Mouse (Mus musculus) intestine, embryonic 15.5 days (tissue): ENCODE results near the gene Fam25c. TPM values are rescaled to one million over a fixed set of nuclear protein-coding genes. Genes with fewer than 3 reads are reported as not detected.

Experiments used
- ATAC-seq: fragments of 200-750 bp; cut with Nextera tagmentation; 2 replicates; pipeline ENCODE4 v1.8.0; 2017; ENCODE audit warnings: moderate TSS enrichment, moderate library complexity
- H3K27ac ChIP-seq: fragments of 300-500 bp; sonication (generic); 2 replicates; pipeline ENCODE4 v1.5.1; 2015; ENCODE audit warnings: mild to moderate bottlenecking, inconsistent platforms
- H3K27me3 ChIP-seq: fragments of 300-500 bp; sonication (generic); replicated peaks from 2 replicates; pipeline ENCODE4 v1.6.1; 2015; ENCODE audit warnings: inconsistent platforms
- H3K36me3 ChIP-seq: fragments of 300-500 bp; sonication (generic); 2 replicates; pipeline ENCODE4 v1.6.1; 2015; ENCODE audit warnings: inconsistent platforms
- H3K4me1 ChIP-seq: fragments of 300-500 bp; sonication (generic); replicated peaks from 2 replicates; pipeline ENCODE4 v1.6.1; 2015; ENCODE audit warnings: inconsistent platforms
- H3K4me2 ChIP-seq: fragments of 300-500 bp; sonication (generic); replicated peaks from 2 replicates; pipeline ENCODE4 v1.6.1; 2015; ENCODE audit warnings: mild to moderate bottlenecking, inconsistent platforms
- H3K4me3 ChIP-seq: fragments of 300-500 bp; sonication (generic); replicated peaks from 2 replicates; pipeline ENCODE4 v1.5.1; 2015; ENCODE audit warnings: inconsistent platforms
- H3K9ac ChIP-seq: fragments of 300-500 bp; sonication (generic); 2 replicates; pipeline ENCODE4 v1.6.1; 2015; ENCODE audit warnings: inconsistent platforms
- H3K9me3 ChIP-seq: fragments of 300-500 bp; sonication (generic); 2 replicates; pipeline ENCODE4 v1.6.1; 2016; ENCODE audit warnings: inconsistent platforms
- WGBS: fragments of 180-500 bp; shearing (Covaris S2); methylation state at CpG from one replicate; pipeline ENCODE4 v1.1.7; 2015; 5-methylcytosine and 5-hydroxymethylcytosine counted together
- polyA plus RNA-seq: library from polyadenylated mRNA; unstranded; fragments of >200 nt; fragmentation: Nextera tagmentation; extraction: Ambion mirVana; gene quantifications from 2 replicates; pipeline ENCODE4 v1.2.1, GENCODE M21; 2015

Gene Fam25c
- polyA plus RNA-seq, 1 experiment from 2014 or later: not detected

- no peaks in the 10 kb centered on the region for H3K9me3 ChIP-seq
- no peak overlapping the region for H3K4me3 ChIP-seq
- no peak overlapping the region for H3K4me2 ChIP-seq
- WGBS: 44% methylated on average over 4 of the region's 4 CpGs
- H3K27me3 ChIP-seq: no peaks in the 10 kb centered on the region
- H3K4me1 ChIP-seq: peaks cover 13% of the 10 kb centered on the region
- H3K9ac ChIP-seq: no peak overlapping the region
- no peak for ATAC-seq
- H3K36me3 ChIP-seq: no peaks in the 10 kb centered on the region
- H3K27ac ChIP-seq: no peak overlapping the region
These were observed 6.9 kb upstream of the Fam25c start for GRCm38 (mm10) chr14:34362135-34362534.

DNA sequence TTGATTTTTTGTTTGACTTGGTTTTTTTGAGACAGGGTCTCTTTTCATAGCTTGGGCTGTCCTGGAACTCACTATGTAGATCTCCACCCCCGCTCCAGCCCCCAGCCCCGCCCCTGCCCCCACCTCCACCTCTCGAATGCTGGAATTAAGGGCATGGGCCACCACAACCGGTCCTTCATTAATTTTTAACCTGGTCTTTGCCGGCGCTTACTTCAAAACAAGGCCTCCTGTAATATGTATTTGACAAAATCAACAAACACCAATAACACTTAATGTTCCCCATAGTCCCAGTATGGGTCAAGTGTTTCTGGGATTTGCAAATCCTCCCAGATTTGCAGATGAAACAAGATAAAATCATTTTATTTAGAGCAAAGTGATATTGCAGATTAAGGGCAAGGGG is 5.0 kb upstream of the Fam25c start:
- no peak overlapping the region for H3K4me2 ChIP-seq
- 41% methylated on average over 6 of the region's 6 CpGs for WGBS
- ATAC-seq: no peak
- no peak overlapping the region for H3K4me3 ChIP-seq
- H3K9me3 ChIP-seq: no peaks in the 10 kb centered on the region
- no peaks in the 10 kb centered on the region for H3K36me3 ChIP-seq
- peaks cover 13% of the 10 kb centered on the region for H3K4me1 ChIP-seq
- H3K27me3 ChIP-seq: no peaks in the 10 kb centered on the region
- H3K9ac ChIP-seq: no peak overlapping the region
- H3K27ac ChIP-seq: no peak overlapping the region

GRCm38 (mm10) chr14:34359676-34360244 is 4.5 kb upstream of the Fam25c start:
- Histone ChIP-seq H3K4me2 (no peak overlapping the region), H3K4me3 (no peak overlapping the region), H3K9ac (no peak overlapping the region), H3K36me3 (no peaks in the 10 kb centered on the region), H3K9me3 (no peaks in the 10 kb centered on the region), H3K27me3 (no peaks in the 10 kb centered on the region), H3K27ac (no peak overlapping the region), H3K4me1 (peaks cover 13% of the 10 kb centered on the region)
- ATAC-seq: no peak
- WGBS: 49% methylated on average over 5 of the region's 5 CpGs

- Histone ChIP-seq H3K9ac (no peak overlapping the region), H3K4me1 (0 out of 2 replicates have a peak, but pooled peaks cover 4% of the 10 kb centered on the region), H3K27me3 (no peaks in the 10 kb centered on the region), H3K9me3 (no peaks in the 10 kb centered on the region), H3K4me2 (no peak overlapping the region), H3K4me3 (no peak overlapping the region), H3K27ac (no peak overlapping the region), H3K36me3 (no peaks in the 10 kb centered on the region)
- ATAC-seq: no peak
- 72% methylated on average over 7 of the region's 7 CpGs for WGBS
These were observed 2.6 kb upstream of the Fam25c start for GRCm38 (mm10) chr14:34357671-34358455.

DNA sequence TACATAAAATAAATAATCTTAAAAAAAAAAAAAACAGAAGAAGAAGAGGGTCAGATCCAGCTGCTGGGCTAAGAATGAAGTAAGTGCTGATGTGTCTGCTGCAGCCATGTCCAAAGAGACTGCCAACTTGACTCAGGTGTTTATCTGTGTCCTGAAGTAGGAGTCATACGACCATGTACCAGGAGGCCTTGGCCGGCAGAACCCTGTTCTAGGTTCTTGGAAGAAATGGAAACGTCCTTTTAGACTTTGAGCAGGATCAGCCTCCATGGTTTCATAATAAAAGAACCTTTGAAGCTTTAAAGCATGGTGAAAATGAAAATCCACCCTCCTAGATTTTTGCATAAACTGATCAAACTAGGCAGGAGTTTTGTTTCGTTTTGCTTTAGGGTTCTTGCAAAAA is 777 bp downstream of the Fam25c start:
- 76% methylated on average over 4 of the region's 4 CpGs for WGBS
- no peak overlapping the region for H3K27ac ChIP-seq
- no peaks in the 10 kb centered on the region for H3K9me3 ChIP-seq
- H3K9ac ChIP-seq: no peak overlapping the region
- no peaks in the 10 kb centered on the region for H3K36me3 ChIP-seq
- no peak overlapping the region for H3K4me2 ChIP-seq
- no peaks in the 10 kb centered on the region for H3K27me3 ChIP-seq
- H3K4me1 ChIP-seq: no peaks in the 10 kb centered on the region
- no peak overlapping the region for H3K4me3 ChIP-seq
- no peak for ATAC-seq

GRCm38 (mm10) chr14:34353326-34353725 is 1.9 kb downstream of the Fam25c start:
- Histone ChIP-seq H3K4me1 (no peaks in the 10 kb centered on the region), H3K9me3 (no peaks in the 10 kb centered on the region), H3K27ac (no peak overlapping the region), H3K9ac (no peak overlapping the region), H3K36me3 (no peaks in the 10 kb centered on the region), H3K4me3 (no peak overlapping the region), H3K4me2 (no peak overlapping the region), H3K27me3 (no peaks in the 10 kb centered on the region)
- ATAC-seq: no peak
- WGBS: 89% methylated on average over 3 of the region's 3 CpGs

GRCm38 (mm10) chr14:34352523-34352922 is 2.7 kb downstream of the Fam25c start:
- H3K36me3 ChIP-seq: no peaks in the 10 kb centered on the region
- H3K9ac ChIP-seq: no peak overlapping the region
- ATAC-seq: no peak
- H3K27me3 ChIP-seq: no peaks in the 10 kb centered on the region
- no peak overlapping the region for H3K4me3 ChIP-seq
- H3K4me2 ChIP-seq: no peak overlapping the region
- 60% methylated on average over 6 of the region's 6 CpGs for WGBS
- H3K4me1 ChIP-seq: no peaks in the 10 kb centered on the region
- H3K27ac ChIP-seq: no peak overlapping the region
- no peaks in the 10 kb centered on the region for H3K9me3 ChIP-seq

DNA sequence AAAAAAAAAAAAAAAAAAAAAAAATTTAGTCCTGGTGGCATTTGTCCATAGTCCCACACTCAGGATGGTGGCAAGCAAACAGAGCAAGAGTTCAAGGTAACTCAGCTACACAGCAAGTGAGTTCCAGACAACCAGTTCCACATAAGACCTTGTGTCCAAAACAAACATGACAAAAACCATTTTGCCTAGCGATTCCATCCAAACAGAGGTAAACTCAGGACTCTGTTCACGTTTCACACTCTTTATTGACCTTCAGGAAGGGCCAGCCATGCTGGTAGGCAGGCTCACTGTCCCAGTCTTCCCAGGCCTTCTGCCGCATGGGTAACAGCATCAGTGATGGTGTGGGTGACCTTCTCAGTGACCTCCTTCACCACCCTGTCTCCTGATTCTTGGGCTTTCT is 3.6 kb downstream of the Fam25c start:
- no peak overlapping the region for H3K9ac ChIP-seq
- no peak for ATAC-seq
- H3K9me3 ChIP-seq: no peaks in the 10 kb centered on the region
- no peaks in the 10 kb centered on the region for H3K36me3 ChIP-seq
- no peak overlapping the region for H3K4me2 ChIP-seq
- no peak overlapping the region for H3K4me3 ChIP-seq
- 63% methylated on average over 3 of the region's 3 CpGs for WGBS
- H3K27ac ChIP-seq: no peak overlapping the region
- H3K4me1 ChIP-seq: no peaks in the 10 kb centered on the region
- H3K27me3 ChIP-seq: no peaks in the 10 kb centered on the region

GRCm38 (mm10) chr14:34349007-34349406 is 6.2 kb downstream of the Fam25c start:
- peak; percentile 76 for ATAC-seq
- WGBS: 55% methylated on average over 8 of the region's 8 CpGs
- no peak overlapping the region for H3K27ac ChIP-seq

DNA sequence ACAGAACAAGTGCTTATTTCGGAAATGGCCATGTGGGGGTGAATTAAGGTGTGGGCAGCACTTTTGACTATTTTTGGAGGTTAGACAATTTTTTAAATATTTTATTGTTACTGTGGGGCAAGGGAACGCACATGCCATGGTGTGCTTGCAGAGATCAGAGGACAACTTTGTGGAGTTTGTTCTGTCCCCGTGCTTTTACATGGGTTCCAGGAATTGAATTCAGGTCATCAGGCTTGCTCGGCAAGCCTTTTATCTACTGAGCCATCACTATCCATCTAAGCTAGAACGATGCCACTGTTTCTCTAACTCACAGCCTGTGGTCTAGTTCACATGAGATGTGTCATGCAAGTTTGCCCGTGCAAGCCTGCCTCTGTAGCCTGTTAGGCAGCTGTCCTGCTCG is 6.9 kb downstream of the Fam25c start:
- H3K9ac ChIP-seq: no peak overlapping the region
- H3K36me3 ChIP-seq: no peaks in the 10 kb centered on the region
- H3K4me1 ChIP-seq: no peaks in the 10 kb centered on the region
- no peaks in the 10 kb centered on the region for H3K27me3 ChIP-seq
- ATAC-seq: no peak
- 71% methylated on average over 7 of the region's 7 CpGs for WGBS
- H3K4me3 ChIP-seq: no peak overlapping the region
- H3K4me2 ChIP-seq: no peak overlapping the region
- no peak overlapping the region for H3K27ac ChIP-seq
- no peaks in the 10 kb centered on the region for H3K9me3 ChIP-seq

More at GRCm38 (mm10) chr14:34349007-34349406, 6.2 kb downstream of the Fam25c start:
- H3K4me3 ChIP-seq: no peak overlapping the region
- H3K27me3 ChIP-seq: no peaks in the 10 kb centered on the region
- H3K9me3 ChIP-seq: no peaks in the 10 kb centered on the region
- no peak overlapping the region for H3K4me2 ChIP-seq
- H3K36me3 ChIP-seq: no peaks in the 10 kb centered on the region
- no peaks in the 10 kb centered on the region for H3K4me1 ChIP-seq
- H3K9ac ChIP-seq: no peak overlapping the region

GRCm38 (mm10) chr14:34347084-34347483 is 8.1 kb downstream of the Fam25c start:
- no peak overlapping the region for H3K9ac ChIP-seq
- 91% methylated on average over 5 of the region's 5 CpGs for WGBS
- H3K27ac ChIP-seq: no peak overlapping the region
- no peaks in the 10 kb centered on the region for H3K9me3 ChIP-seq
- no peak overlapping the region for H3K4me2 ChIP-seq
- H3K36me3 ChIP-seq: no peaks in the 10 kb centered on the region
- ATAC-seq: no peak
- H3K4me3 ChIP-seq: no peak overlapping the region
- H3K27me3 ChIP-seq: no peaks in the 10 kb centered on the region
- no peaks in the 10 kb centered on the region for H3K4me1 ChIP-seq

DNA sequence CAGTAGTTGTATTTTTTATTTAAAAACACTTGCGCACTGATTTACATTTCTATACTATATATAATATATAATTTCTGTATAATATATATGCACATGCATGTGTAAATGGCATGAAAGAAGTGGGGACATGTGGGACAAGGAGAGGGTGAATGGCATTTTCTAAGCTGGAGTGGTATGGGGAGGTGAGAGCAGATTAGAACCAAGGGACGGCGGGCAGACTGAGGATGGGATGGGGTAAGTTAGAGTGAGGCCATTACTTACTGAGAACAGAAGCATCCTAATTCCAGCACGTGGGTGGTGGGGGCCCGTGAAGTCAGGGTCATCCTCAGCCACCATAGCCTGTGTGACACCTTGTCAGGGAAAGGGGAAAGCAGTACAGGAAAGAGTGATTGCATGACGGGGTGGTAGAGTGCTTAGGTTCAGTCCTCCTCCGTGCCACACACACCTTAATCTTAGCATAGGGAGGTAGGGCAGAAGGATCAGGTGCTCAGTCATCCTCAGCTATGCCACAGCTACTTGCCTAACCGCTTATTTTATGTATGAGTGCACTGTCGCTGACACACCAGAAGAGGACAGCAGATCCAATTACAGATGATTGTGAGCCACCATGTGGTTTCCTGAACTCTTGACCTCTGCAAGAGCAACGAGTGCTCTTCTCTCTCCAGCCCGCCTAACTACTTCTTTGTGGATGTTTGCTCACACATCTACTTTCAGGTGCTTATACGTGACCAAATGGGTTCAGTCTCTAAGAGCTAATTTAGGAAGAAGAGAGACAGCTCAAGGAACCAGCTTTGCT is 9.3 kb downstream of the Fam25c start:
- ATAC-seq: peak; percentile 44; the same call in 1 of the 2 replicates
- Histone ChIP-seq H3K27ac (no peak overlapping the region), H3K9ac (no peak overlapping the region), H3K9me3 (no peaks in the 10 kb centered on the region), H3K36me3 (peaks cover under 1% of the 10 kb centered on the region; the same call in 1 of the 2 replicates), H3K27me3 (no peaks in the 10 kb centered on the region), H3K4me3 (no peak overlapping the region), H3K4me2 (no peak overlapping the region), H3K4me1 (no peaks in the 10 kb centered on the region)
- WGBS: 55% methylated on average over 12 of the region's 12 CpGs
